Mouse (Mus musculus) hematopoietic stem cell, adult 5-6 weeks (primary cell): ENCODE measurements at regions not wholly inside any gene's neighbourhood (a gene's known extent, or its start where the extent isn't known, plus 50 kb on each side); places are given as distances from the start of the nearest gene placed in this dataset.

Experiments used
- ATAC-seq, 2 experiments: fragments of 125-278 bp in 1 of 2; replicated peaks in 1 of 2; 2 replicates each; pipeline ENCODE4 v1.8.0; 2016 to 2017; ENCODE audit warnings: inconsistent platforms in 2 of 2, mild to moderate bottlenecking in 2 of 2, moderate number of reproducible peaks in 2 of 2, low read depth in 1 of 2, moderate TSS enrichment in 1 of 2; ENCODE audit not compliant: low FRiP score in 2 of 2, poor library complexity in 2 of 2, severe bottlenecking in 2 of 2, insufficient read depth in 1 of 2, low TSS enrichment in 1 of 2

DNA sequence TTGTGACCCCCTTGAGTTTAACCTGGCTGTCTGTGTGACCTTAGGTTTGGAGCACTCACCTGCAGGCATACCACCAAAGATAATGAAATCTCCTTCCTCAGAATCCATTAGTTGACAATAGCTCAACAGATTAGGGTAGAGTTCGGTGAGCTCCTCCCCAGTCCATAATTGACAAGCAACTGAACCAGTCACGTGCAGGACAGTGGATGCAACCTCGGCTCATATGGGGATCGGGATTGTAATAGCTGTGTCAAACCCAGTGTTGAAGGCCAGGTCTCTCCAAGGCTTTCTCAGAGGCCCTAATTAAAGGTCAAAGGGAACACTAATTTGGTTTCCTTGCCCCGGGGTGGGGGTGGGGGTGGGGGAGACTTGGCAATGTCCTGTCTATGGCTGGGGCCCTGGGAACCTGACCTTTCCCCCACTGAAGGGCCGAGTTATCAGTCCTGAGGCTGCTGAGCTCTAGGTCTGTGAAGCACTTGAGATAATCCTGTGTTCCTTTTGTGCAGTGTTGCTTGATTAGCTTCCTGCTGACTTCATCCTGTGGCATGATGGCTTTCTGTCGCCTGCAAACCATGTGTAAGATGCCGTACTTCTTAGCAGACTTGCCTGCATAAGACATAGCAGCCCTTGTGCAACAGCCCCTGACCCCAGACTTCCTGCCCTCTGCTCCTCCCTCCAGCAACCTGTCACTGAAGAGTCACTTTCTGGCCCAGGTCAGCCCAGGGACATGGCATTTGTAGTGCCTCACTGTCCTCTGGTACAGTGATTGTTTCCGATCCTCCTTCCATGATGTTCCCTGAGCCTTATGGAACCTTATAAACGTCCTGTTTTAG is 191.3 kb upstream of the Ctbp2 start:
- no peak for ATAC-seq

- no peak; a peak in 1 of 4 replicates for ATAC-seq
These were observed 189.0 kb upstream of the Ctbp2 start for GRCm38 (mm10) chr7:133313115-133313514.

DNA sequence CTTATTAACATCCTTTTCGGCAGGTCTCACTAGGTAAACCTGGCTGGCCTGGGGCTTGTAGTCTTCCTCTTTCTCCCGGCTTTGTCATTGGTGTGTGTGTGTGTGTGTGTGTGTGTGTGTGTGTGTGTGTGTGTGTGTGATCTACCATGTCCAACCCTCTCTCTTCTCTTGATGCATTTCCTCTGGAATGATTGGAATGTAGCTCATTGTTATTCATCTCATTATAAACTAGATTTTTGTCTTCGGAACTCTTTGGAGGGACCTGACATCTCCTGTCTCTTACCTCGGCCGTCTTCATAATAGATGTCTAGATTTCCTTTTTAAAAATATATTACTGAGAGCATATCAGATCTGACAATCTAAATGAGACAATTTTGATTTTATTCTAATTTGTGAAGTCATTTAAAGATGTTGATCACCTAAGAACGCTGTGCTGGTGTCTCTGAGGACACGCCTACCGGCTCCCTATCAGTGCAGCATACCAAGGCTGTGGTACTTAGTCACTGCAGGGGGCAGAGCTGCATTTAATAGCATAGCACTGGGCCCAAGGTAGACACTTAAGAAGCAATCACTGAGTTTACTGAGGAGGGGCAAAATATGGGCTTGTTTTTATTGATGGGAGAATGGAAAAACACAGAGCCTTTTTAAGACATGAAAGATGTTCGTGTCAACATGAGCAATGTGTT is 187.1 kb upstream of the Ctbp2 start:
- no peak for ATAC-seq

DNA sequence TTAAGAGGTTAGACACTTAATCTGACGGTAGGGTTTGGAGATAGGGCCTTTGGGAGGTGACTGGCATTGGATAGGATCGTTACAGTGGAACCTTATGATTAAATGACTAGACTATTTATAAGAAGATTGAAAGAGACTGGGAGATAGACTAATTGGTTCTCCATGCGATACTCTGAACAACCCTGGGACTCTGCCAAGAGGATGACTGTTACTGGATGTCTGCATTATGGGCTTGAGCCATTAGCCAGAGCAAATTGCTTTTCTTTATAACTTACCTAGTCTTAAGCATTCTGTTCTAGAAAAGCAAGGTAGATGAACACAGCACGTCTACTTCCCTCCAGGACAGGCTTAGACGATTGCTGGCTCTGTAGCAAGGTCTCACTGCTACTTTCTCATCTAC is 180.3 kb upstream of the Ctbp2 start:
- ATAC-seq: no peak

GRCm38 (mm10) chr7:133290471-133290870 is 166.3 kb upstream of the Ctbp2 start:
- no peak for ATAC-seq

DNA sequence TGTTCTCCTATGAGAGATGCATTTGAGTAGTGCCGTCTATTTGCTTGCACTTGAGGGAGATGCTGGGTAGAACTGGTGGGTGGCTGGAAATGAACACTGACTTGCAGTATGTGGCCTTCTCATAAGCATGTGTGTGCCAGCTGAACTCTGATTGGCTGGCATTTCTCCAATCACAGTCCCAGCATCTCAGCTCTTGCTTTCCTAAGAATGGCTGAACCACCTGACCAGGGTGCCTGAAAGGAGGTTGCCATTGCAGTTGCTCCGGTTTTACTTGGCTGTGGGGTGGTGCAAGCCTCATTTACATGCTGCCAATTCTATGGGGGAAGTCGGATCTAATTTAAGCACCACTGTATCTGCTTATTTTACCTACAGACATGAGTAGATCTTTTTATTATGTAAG is 164.1 kb upstream of the Ctbp2 start:
- ATAC-seq: no peak

DNA sequence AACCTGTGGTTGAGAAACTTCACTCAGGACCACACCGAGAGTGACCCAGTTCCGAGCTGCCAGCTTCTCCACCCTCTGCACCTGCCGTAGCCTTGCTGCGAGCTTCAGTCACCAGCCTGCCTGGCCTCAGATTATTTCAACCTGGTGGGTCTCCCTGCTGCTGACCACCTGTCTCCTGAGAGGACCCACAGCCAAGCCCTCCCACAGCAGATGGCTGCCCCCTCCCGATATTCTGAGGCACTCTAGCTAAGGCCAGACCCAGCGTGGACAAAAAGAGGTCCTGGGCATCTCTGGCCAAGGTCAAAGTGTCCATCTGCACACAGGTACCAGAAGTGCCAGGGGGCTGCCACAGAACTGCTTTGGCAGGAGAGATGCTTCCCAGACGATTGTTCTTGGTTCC is 162.7 kb upstream of the Ctbp2 start:
- ATAC-seq: no peak

- ATAC-seq: no peak
These were observed 162.1 kb upstream of the Ctbp2 start for GRCm38 (mm10) chr7:133286216-133286615.

- ATAC-seq: no peak
These were observed 138.0 kb upstream of the Ctbp2 start for GRCm38 (mm10) chr7:133262161-133262560.

DNA sequence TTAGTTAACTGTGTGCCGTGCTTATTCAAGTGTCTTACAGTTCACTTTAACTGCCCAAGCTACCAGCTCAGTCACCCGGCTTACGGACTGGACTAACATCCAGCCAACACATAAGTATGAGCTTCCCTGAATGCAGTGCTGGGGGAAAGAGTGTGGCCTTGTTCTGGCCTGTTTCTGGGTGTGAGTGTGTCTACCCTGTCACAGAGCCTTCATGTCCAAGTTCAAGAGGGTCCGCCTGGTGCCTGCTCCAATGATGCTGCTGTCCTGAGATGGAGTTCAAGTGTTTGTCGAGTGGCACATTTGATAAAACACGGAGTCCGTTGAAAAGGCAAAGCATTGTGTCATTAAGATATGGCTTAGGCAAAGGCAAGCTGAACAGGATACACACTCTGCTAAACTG is 135.0 kb upstream of the Ctbp2 start:
- ATAC-seq: no peak

DNA sequence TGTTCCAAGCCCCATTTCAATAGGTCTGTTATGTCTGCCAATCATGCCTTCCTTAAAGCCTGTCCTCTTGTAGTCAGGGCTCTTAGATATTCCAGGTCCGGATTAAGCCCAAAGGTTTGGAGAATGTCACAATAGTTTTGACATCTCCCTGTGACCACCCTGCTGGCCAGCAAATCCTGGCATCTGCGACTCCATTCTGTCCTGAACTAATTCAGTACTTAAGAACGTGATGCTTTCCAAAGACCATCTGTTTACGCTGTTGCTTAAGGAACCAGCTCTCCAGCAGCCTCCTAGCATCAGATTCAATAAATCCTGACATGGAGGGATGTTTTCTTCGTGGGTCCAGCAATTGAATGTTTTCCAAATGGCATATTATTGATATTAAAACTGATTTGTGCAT is 132.7 kb upstream of the Ctbp2 start:
- ATAC-seq: no peak

- no peak for ATAC-seq
These were observed 120.4 kb upstream of the Ctbp2 start for GRCm38 (mm10) chr7:133244601-133245000.

DNA sequence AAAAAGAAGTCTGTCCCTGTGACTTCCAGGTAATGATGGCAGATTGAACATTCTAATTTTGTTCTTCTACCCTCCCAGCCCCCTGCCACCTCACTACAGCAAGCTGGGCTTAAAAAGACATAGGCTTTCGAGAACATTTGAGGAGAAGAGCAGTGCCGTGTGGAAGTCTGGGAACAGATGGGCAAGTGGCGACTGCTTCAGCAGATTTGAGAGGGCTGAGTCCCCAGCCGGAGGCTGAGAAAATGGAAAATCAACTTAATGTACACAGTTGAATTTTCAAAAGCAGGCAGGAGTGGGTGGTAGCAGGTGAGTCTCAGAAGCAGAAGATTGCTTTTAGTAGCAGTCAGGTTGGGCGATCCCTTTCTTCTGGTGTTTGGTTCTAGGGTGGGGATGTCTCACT is 110.2 kb upstream of the Ctbp2 start:
- no peak for ATAC-seq

DNA sequence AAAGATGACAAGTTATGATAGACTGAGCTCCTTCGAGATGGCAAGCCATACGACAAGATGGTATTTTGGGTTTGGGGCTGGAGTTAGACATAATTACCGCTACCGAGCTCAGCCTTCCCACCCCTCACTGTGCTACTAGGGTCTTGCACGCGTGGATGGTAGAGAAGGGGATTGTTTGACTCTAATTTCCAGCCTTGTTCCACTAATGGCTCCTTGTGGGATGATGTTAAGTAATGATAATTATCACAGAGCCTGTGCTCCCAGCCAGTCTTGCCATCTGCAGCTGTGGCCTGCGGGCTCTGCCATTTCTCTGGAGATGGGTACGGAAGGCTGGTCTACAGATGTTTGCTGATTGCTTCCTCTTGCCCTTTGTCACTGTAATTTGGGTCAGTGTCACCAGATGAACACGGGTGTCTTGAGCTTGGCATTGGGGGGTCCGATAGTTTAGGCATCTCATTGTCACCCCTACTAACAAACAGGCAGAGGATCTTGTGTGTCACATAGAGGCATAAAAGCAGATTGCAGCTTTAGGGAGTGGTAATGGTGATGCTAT is 108.8 kb upstream of the Ctbp2 start:
- no peak for ATAC-seq

- ATAC-seq: no peak
These were observed 106.7 kb upstream of the Ctbp2 start for GRCm38 (mm10) chr7:133230806-133231205.

GRCm38 (mm10) chr7:133223948-133224652 is 99.9 kb upstream of the Ctbp2 start:
- ATAC-seq: no peak

DNA sequence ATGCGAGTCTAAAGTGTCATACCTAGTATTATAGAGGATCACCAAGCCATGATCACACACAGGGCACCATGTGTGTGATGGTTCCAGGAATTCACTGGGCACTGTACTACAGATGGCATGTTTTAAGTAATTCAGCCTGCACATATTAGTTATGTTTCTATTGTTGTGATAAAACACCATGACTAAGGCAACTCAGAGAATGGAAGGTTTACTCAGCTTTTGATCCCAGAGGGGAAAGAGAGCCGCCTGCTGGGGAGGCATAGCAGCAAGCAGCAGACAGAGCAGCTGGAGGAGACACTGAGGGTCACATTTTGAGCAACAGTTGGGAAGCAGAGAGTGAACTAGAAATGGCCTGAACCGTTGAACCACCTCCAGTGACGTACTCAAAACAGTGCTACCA is 88.2 kb upstream of the Ctbp2 start:
- ATAC-seq: no peak

DNA sequence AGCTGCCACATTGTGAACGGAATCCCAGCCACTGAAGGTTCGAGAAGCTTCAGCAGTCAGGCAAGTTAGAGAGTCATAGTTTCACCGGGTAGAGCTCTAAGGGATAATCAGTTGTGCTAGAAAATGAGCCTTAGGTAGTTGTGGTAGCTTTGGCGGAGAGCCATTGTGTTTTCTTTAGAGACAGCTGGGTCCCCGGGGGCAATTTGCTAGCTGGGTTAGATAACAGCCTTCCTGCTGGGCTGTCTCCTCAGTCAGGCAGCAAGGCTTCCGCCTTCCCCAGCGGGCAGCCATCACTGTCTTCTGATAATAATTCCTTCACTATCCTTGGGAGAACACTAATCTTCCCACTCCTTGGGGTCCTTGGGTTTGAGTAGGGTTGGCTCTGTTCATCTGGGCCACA is 81.5 kb upstream of the Ctbp2 start:
- ATAC-seq: no peak
